Mouse (Mus musculus) olfactory bulb, adult 2 months (tissue): Measurements from ENCODE around the gene Glipr2.

Source experiments
- CTCF ChIP-seq: fragments of 200-500 bp; IDR thresholded peaks from 2 replicates; pipeline ENCODE4 v1.5.1; 2012; ENCODE audit warnings: low read depth, mild to moderate bottlenecking, low read length, moderate library complexity; ENCODE audit not compliant: insufficient read depth
- POLR2A ChIP-seq: fragments of 200-500 bp; IDR thresholded peaks from 2 replicates; pipeline ENCODE4 v1.6.1; 2012; ENCODE audit warnings: mild to moderate bottlenecking, low read depth, low read length, moderate library complexity; ENCODE audit not compliant: insufficient read depth

- TF ChIP-seq CTCF = no peak
- no peak for TF ChIP-seq POLR2A
Observed at GRCm38 (mm10) chr4:43980846-43981245, 23.6 kb downstream of the Glipr2 start.
